Mouse (Mus musculus) liver, embryonic 14.5 days (tissue): ENCODE results near the gene Gpc6. TPM values are rescaled to one million over a fixed set of nuclear protein-coding genes. Genes with fewer than 3 reads are reported as not detected.

Experiments used
- ATAC-seq: fragments of 200-750 bp; cut with Nextera tagmentation; 2 replicates; pipeline ENCODE4 v1.8.0; 2017; ENCODE audit warnings: moderate number of reproducible peaks, mild to moderate bottlenecking, moderate library complexity; ENCODE audit not compliant: insufficient read depth
- DNase-seq, 3 experiments: peaks; one replicate each; pipeline ENCODE4 v3.0.0-alpha.2; 2012 to 2013; ENCODE audit warnings: low read depth in 3 of 3, low spot score in 3 of 3
- H3K27ac ChIP-seq: fragments of 300-500 bp; sonication (generic); 2 replicates; pipeline ENCODE4 v1.5.1; 2014; ENCODE audit warnings: moderate library complexity, mild to moderate bottlenecking, control low read depth, inconsistent platforms
- H3K27me3 ChIP-seq: fragments of 300-500 bp; sonication (generic); 2 replicates; pipeline ENCODE4 v1.6.1; 2014; ENCODE audit warnings: mild to moderate bottlenecking, low read length, moderate library complexity; ENCODE audit not compliant: control insufficient read depth, insufficient read depth
- H3K36me3 ChIP-seq: fragments of 300-500 bp; sonication (generic); replicated peaks from 2 replicates; pipeline ENCODE4 v1.6.1; 2014; ENCODE audit warnings: low read depth; ENCODE audit not compliant: control insufficient read depth, insufficient read depth
- H3K4me1 ChIP-seq, 2 experiments: fragments of 200-500 bp in 1 of 2; fragments of 300-500 bp in 1 of 2; sonication (generic) in 1 of 2; replicated peaks; 2 replicates each; pipeline ENCODE4 v1.6.1; 2012 to 2014; ENCODE audit warnings: antibody characterized with exemption in 1 of 2, inconsistent platforms in 1 of 2, low read length in 1 of 2; ENCODE audit not compliant: control insufficient read depth in 2 of 2, insufficient read depth in 2 of 2
- H3K4me2 ChIP-seq: fragments of 300-500 bp; sonication (generic); 2 replicates; pipeline ENCODE4 v1.6.1; 2014; ENCODE audit warnings: low read depth, mild to moderate bottlenecking, control low read depth, moderate library complexity
- H3K4me3 ChIP-seq, 2 experiments: fragments of 200-500 bp in 1 of 2; fragments of 300-500 bp in 1 of 2; sonication (generic) in 1 of 2; 2 replicates each; pipeline ENCODE4 v1.5.1; 2012 to 2014; ENCODE audit warnings: low read depth in 2 of 2, low read length in 2 of 2, mild to moderate bottlenecking in 2 of 2, control low read depth in 1 of 2, inconsistent platforms in 1 of 2, moderate library complexity in 1 of 2; ENCODE audit not compliant: insufficient read depth in 1 of 2
- H3K9ac ChIP-seq: fragments of 300-500 bp; sonication (generic); replicated peaks from 2 replicates; pipeline ENCODE4 v1.6.1; 2014; ENCODE audit warnings: mild to moderate bottlenecking, control low read depth, moderate library complexity
- H3K9me3 ChIP-seq: fragments of 300-500 bp; sonication (generic); 2 replicates; pipeline ENCODE4 v1.6.1; 2016; ENCODE audit warnings: low read length, mixed read lengths; ENCODE audit not compliant: control insufficient read depth
- CTCF ChIP-seq: IDR thresholded peaks from 2 replicates; pipeline ENCODE4 v1.5.1; 2016; ENCODE audit warnings: antibody characterized with exemption, low read depth, control low read depth
- EP300 ChIP-seq: IDR thresholded peaks from 2 replicates; pipeline ENCODE4 v1.6.1; 2016; ENCODE audit warnings: antibody characterized with exemption, low read depth
- WGBS: fragments of 180-500 bp; shearing (Covaris S2); extraction: QIAGEN DNeasy Blood & Tissue Kit; methylation state at CpG from one replicate; pipeline ENCODE4 v1.1.7; 2014; ENCODE audit not compliant: insufficient replicate concordance; 5-methylcytosine and 5-hydroxymethylcytosine counted together
- polyA plus RNA-seq, 2 experiments: library from polyadenylated mRNA; depleted of rRNA in 1 of 2; stranded (reverse) in 1 of 2; unstranded in 1 of 2; fragments of >200 nt; fragmentation: Nextera tagmentation in 1 of 2; extraction: Ambion mirVana in 1 of 2; gene quantifications; 2 replicates each; pipeline versions ENCODE4 v1.2.1 to v1.2.3; 2012 to 2014

Gene Gpc6
- polyA plus RNA-seq, 2 experiments: 0.97 to 2.3 TPM

DNA sequence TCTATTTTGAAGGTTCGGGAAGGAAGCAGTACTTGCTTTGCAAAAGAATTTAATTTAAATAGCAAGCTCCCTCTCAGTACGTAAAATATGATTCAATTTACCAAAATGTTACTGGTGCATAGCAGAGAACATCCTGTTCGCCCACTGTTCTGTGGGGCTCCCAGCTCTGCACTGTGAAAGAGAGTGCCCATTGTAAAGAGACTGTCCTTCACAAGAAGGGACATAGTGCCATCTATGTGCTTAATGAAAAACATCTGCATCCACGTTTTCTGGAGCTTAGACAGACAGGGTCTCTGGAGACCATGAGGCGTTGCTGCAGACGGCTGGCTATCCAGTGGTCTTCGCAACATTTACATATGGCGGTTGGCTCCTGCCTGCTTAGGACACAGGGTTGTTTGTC is 998.6 kb downstream of the Gpc6 start:
- TF ChIP-seq EP300 (no peak), CTCF (no peak)
- Histone ChIP-seq H3K9me3 (no peaks in the 10 kb centered on the region), H3K36me3 (no peaks in the 10 kb centered on the region), H3K9ac (no peak overlapping the region), H3K27me3 (no peaks in the 10 kb centered on the region), H3K27ac (no peak overlapping the region), H3K4me1 (no peaks in the 10 kb centered on the region), H3K4me2 (no peak overlapping the region), H3K4me3 (no peak overlapping the region)
- no peak for DNase-seq
- no peak for ATAC-seq
- 71% methylated on average over 8 of the region's 8 CpGs for WGBS

DNA sequence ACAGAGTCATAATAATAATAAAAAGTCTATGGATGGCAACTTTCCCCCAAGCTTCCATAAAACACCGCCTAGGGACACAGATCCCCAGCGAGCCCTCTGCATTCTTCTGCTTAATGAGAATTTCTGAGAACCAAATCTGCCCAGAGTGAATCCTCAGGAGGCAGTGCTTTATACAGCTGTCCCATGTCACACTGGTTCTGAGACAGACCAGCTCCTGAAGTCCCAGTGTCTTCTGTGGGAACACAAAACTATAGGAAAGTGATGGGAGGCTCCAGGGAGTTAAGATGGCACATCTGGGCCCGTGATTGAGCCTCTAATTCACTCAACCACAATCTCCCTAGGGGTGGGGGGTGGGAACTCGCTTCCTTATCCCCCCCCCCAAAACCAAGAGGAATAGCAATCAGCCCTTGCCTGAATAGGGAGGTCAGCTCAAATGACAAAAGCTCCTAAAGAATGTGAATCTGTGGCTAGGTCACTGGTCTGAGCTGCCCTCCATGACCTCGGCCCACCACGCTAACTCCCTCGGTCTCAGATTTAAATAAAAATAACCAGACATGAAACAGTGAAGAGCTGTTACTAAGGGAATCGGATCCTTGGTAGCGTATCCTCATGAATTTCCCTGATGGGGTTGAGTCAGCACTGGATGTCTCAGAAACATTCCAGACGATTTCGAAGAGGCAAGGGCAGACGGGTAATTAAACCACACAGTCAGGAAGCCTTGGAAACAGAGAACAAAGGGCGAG is 1005.2 kb downstream of the Gpc6 start:
- Histone ChIP-seq H3K27ac (no peak overlapping the region), H3K4me2 (no peak overlapping the region), H3K36me3 (no peaks in the 10 kb centered on the region), H3K4me1 (no peaks in the 10 kb centered on the region), H3K4me3 (no peak overlapping the region), H3K9me3 (no peaks in the 10 kb centered on the region), H3K27me3 (no peaks in the 10 kb centered on the region), H3K9ac (no peak overlapping the region)
- WGBS: 43% methylated on average over 13 of the region's 13 CpGs
- DNase-seq: no peak
- TF ChIP-seq CTCF (no peak), EP300 (no peak)
- ATAC-seq: no peak

DNA sequence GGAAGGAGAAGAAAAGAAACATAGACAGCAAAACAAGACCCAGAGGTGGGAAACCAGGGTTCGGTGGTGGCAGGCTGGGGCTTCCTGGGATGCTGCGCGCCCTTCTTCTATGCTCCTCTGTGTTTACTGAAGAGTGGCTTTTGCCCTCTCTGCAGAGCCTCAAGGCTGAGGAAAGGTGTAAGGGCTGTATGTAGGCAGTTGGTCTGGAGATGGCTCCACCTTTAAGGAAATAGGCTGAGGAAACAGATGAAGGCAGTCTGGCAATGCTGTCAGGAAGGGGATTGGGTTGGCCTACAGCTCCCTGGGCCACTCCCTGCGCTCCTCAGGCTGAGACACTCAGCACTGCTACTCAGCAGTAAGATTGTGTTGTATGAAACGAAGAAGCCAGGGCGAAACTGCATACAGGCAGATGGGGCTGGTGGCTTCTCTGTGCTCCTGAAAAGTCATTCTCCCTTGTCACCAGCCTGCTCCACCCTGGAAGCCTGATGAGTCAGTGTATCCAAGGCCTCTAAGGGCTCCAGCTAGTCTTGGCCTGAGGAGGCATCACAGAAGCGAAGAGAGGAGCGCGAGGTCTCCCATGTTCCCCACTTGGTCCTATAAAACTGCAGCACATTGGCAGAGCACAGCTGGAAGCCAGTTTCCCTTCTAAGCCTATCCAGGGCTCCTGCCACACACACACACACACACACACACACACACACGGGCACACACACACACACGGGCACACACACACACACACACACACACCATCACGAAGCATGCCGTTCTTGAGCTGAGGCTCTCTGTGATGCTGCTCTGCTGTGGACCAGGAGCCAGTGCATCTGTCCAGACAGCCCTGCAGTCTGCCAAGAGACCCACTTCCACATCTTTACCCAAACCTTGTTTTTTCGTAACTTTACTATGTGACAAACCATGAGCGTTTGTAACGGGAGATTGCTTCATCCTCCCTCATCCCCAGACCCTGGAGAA is 1006.0 kb downstream of the Gpc6 start:
- no peak overlapping the region for H3K4me2 ChIP-seq
- DNase-seq (no peak), ATAC-seq (no peak)
- no peaks in the 10 kb centered on the region for H3K4me1 ChIP-seq
- no peak overlapping the region for H3K9ac ChIP-seq
- H3K36me3 ChIP-seq: no peaks in the 10 kb centered on the region
- no peaks in the 10 kb centered on the region for H3K9me3 ChIP-seq
- 67% methylated on average over 16 of the region's 16 CpGs for WGBS
- H3K27ac ChIP-seq: no peak overlapping the region
- H3K4me3 ChIP-seq: no peak overlapping the region
- H3K27me3 ChIP-seq: no peaks in the 10 kb centered on the region
- TF ChIP-seq CTCF: no peak
- TF ChIP-seq EP300: no peak

DNA sequence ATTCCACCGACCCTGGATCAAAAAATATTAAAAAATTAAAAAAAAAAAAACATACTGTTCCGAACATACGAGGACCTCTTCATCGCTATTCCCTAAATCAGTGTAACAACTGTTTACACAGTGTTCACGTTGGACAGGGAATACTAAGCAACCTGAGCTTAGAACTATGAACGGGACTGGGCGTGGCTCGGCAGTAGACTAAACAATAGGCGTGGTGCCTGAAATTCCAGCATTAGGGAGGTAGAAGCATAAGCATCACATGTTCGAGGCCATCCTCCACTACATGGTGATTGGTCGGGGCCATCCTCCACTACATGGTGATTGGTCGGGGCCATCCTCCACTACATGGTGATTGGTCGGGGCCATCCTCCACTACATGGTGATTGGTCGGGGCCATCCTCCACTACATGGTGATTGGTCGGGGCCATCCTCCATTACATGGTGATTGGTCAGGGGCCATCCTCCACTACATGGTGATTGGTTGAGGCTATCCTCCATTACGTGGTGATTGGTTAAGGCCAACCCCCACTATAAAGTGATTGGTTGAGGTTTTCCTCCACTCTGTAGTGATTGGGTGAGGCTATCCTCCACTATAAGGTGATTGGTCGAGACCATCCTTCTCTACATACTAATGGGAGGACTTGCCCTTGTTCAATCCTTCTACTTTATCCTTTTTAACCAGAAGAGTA is 1007.2 kb downstream of the Gpc6 start:
- Histone ChIP-seq H3K27me3 (no peaks in the 10 kb centered on the region), H3K4me2 (no peak overlapping the region), H3K4me3 (no peak overlapping the region), H3K9ac (no peak overlapping the region), H3K27ac (no peak overlapping the region), H3K36me3 (no peaks in the 10 kb centered on the region), H3K9me3 (no peaks in the 10 kb centered on the region), H3K4me1 (no peaks in the 10 kb centered on the region)
- no peak for DNase-seq
- no peak for TF ChIP-seq EP300
- WGBS: 76% methylated on average over 16 of the region's 17 CpGs
- no peak for ATAC-seq
